Mouse (Mus musculus): ENCODE results near the gene Dab1.

DNA sequence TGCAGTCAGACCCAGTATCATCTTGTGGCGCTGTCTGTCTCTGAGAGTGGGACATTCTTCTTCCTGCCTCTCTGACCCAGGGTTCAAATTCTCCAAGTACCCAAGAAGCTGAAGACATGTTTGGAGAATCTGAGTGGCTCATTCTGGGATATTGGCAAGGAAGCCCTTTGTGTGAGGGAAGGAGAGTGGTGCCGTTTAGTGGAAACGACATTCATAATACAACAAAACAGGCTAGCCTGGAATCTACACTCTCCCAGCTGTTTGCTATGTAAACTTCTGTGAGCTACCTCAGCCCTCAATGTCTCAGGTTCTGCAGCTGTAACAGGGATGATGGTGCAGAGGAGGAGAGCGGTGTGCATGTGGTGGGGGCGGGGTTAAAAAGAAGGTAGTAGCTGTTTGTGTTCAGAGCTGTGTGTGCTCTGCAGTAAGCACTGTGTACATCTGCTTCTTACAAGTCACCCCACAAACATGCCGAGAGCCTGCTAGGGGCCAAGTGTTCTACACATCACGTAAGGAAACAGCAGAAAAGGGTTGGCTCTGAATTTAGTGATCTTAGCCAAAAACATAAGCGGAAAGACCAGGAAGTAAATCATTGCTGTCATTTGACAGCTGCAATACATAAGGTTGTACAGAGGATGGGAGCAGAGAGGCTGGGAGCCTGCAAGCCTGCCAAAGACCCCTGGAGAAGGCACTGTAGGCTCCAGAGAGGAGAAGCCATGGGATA lies 174.6 kb downstream of the Dab1 start:
- TF ChIP-seq CTCF (IDR thresholded peaks at IDR 0.05; ENCODE audit: low read depth) (no peak), EP300 (IDR thresholded peaks at IDR 0.05; ENCODE audit: low read depth) (no peak)
